Mouse (Mus musculus) MEL (cell line): ENCODE measurements around the gene Ppp1r10. TPM values are rescaled to one million over a fixed set of nuclear protein-coding genes. Genes with fewer than 3 reads are reported as not detected.
"Not testable (repeated sequence)": the region's sequence is repeated elsewhere in the genome, so short reads cannot be mapped to it uniquely, and the experiment has no call there.

ENCODE experiments used
- DNase-seq: peaks from one replicate; pipeline ENCODE4 v3.0.0; 2011; ENCODE audit warnings: low read depth, low spot score
- H3K27ac ChIP-seq: 2 replicates; pipeline ENCODE4 v1.5.1; 2012; ENCODE audit warnings: low read depth, mild to moderate bottlenecking, control low read depth, low read length, moderate library complexity; ENCODE audit not compliant: control insufficient read depth
- H3K27me3 ChIP-seq, 2 experiments: fragments of 150-350 bp in 1 of 2; sonication (generic) in 1 of 2; 2 replicates each; pipeline ENCODE4 v1.6.1; 2012; ENCODE audit warnings: low read length in 2 of 2, mild to moderate bottlenecking in 2 of 2, improper control_type of control experiment in 1 of 2, moderate library complexity in 1 of 2; ENCODE audit not compliant: insufficient read depth in 2 of 2, control insufficient read depth in 1 of 2
- H3K36me3 ChIP-seq, 2 experiments: 2 replicates each; pipeline ENCODE4 v1.6.1; 2012 to 2014; ENCODE audit warnings: low read length in 2 of 2, improper control_type of control experiment in 1 of 2, inconsistent platforms in 1 of 2, mild to moderate bottlenecking in 1 of 2; ENCODE audit not compliant: insufficient read depth in 2 of 2, control insufficient read depth in 1 of 2
- H3K4me1 ChIP-seq, 2 experiments: fragments of 150-350 bp in 1 of 2; sonication (generic) in 1 of 2; 2 replicates each; pipeline ENCODE4 v1.6.1; 2012; ENCODE audit warnings: low read length in 2 of 2, improper control_type of control experiment in 1 of 2, mild to moderate bottlenecking in 1 of 2; ENCODE audit not compliant: insufficient read depth in 2 of 2, control insufficient read depth in 1 of 2
- H3K4me3 ChIP-seq, 2 experiments: fragments of 150-350 bp in 1 of 2; sonication (generic) in 1 of 2; 2 replicates each; pipeline ENCODE4 v1.5.1; 2012; ENCODE audit warnings: low read depth in 2 of 2, low read length in 2 of 2, mild to moderate bottlenecking in 2 of 2, moderate library complexity in 2 of 2, control low read depth in 1 of 2, improper control_type of control experiment in 1 of 2; ENCODE audit not compliant: control insufficient read depth in 1 of 2, insufficient read depth in 1 of 2
- H3K79me2 ChIP-seq: 2 replicates; pipeline ENCODE4 v1.6.1; 2012; ENCODE audit warnings: mild to moderate bottlenecking, low read length, moderate library complexity; ENCODE audit not compliant: control insufficient read depth, poor library complexity, insufficient read depth
- H3K9ac ChIP-seq: 2 replicates; pipeline ENCODE4 v1.6.1; 2012; ENCODE audit warnings: low read depth, mild to moderate bottlenecking, control low read depth, low read length, moderate library complexity; ENCODE audit not compliant: control insufficient read depth, poor library complexity, severe bottlenecking
- H3K9me3 ChIP-seq: fragments of 150-350 bp; sonication (generic); replicated peaks from 2 replicates; pipeline ENCODE4 v1.6.1; 2012; ENCODE audit warnings: mild to moderate bottlenecking, low read length, improper control_type of control experiment, moderate library complexity; ENCODE audit not compliant: insufficient read depth
- CHD1 ChIP-seq: IDR thresholded peaks from 2 replicates; pipeline ENCODE4 v1.6.1; 2012; ENCODE audit warnings: low read depth, mild to moderate bottlenecking, inconsistent platforms, low read length, improper control_type of control experiment
- ELF1 ChIP-seq: IDR thresholded peaks from 2 replicates; pipeline ENCODE4 v1.6.1; 2014; ENCODE audit warnings: low read depth, mild to moderate bottlenecking, inconsistent platforms, low read length, improper control_type of control experiment, moderate library complexity
- EP300 ChIP-seq, 2 experiments: IDR thresholded peaks; 2 replicates each; pipeline ENCODE4 v1.6.1; 2011; ENCODE audit warnings: improper control_type of control experiment in 2 of 2, low read length in 2 of 2, low read depth in 1 of 2, mild to moderate bottlenecking in 1 of 2
- GATA1 ChIP-seq: IDR thresholded peaks from 2 replicates; pipeline ENCODE4 v1.6.1; 2011; ENCODE audit warnings: low read depth, low read length, improper control_type of control experiment
- KAT2A ChIP-seq: conservative IDR thresholded peaks from 2 replicates; pipeline ENCODE4 v1.6.1; 2012; ENCODE audit warnings: low read depth, low read length, improper control_type of control experiment, inconsistent platforms
- MAFK ChIP-seq: IDR thresholded peaks from 2 replicates; pipeline ENCODE4 v1.6.1; 2011; ENCODE audit warnings: low read depth, mild to moderate bottlenecking, low read length, improper control_type of control experiment, borderline replicate concordance
- MAZ ChIP-seq: IDR thresholded peaks from 2 replicates; pipeline ENCODE4 v1.6.1; 2012; ENCODE audit warnings: low read depth, mild to moderate bottlenecking, inconsistent platforms, low read length, improper control_type of control experiment
- POLR2AphosphoS2 ChIP-seq: IDR thresholded peaks from 2 replicates; pipeline ENCODE4 v1.6.1; 2011; ENCODE audit warnings: low read length, improper control_type of control experiment
- POLR2AphosphoS5 ChIP-seq: IDR thresholded peaks from 2 replicates; pipeline ENCODE4 v1.6.1; 2012; ENCODE audit warnings: low read depth, borderline replicate concordance, mild to moderate bottlenecking, inconsistent platforms, low read length, moderate library complexity, mixed read lengths
- RAD21 ChIP-seq: IDR thresholded peaks from 2 replicates; pipeline ENCODE4 v1.6.1; 2011; ENCODE audit warnings: mild to moderate bottlenecking, low read depth, low read length, improper control_type of control experiment
- RCOR1 ChIP-seq: IDR thresholded peaks from 2 replicates; pipeline ENCODE4 v1.6.1; 2012; ENCODE audit warnings: low read depth, mild to moderate bottlenecking, inconsistent platforms, low read length, improper control_type of control experiment
- SIN3A ChIP-seq: IDR thresholded peaks from 2 replicates; pipeline ENCODE4 v1.6.1; 2012; ENCODE audit warnings: low read length, improper control_type of control experiment, inconsistent platforms
- TBP ChIP-seq: IDR thresholded peaks from 2 replicates; pipeline ENCODE4 v1.8.0; 2011; ENCODE audit warnings: low read depth, low read length, improper control_type of control experiment
- TCF12 ChIP-seq: IDR thresholded peaks from 2 replicates; pipeline ENCODE4 v1.6.1; 2014; ENCODE audit warnings: low read depth, mild to moderate bottlenecking, inconsistent platforms, low read length, improper control_type of control experiment, moderate library complexity
- ZC3H11A ChIP-seq: IDR thresholded peaks from 2 replicates; pipeline ENCODE4 v1.6.1; 2012; ENCODE audit warnings: low read depth, mild to moderate bottlenecking, inconsistent platforms, low read length, improper control_type of control experiment
- polyA plus RNA-seq, 2 experiments: library from polyadenylated mRNA; stranded (reverse) in 1 of 2; unstranded in 1 of 2; fragments of >175 nt in 1 of 2; fragments of >200 nt in 1 of 2; gene quantifications; 2 replicates each; pipeline versions ENCODE4 v1.2.1 to v1.2.4; 2012; ENCODE audit warnings: low replicate concordance in 2 of 2, low read depth in 1 of 2; ENCODE audit not compliant: insufficient read length in 2 of 2, insufficient read depth in 1 of 2, missing spikeins in 1 of 2
- total RNA-seq: library from RNA; depleted of rRNA; stranded (reverse); fragments of 300-350 nt; gene quantifications from 2 replicates; pipeline ENCODE4 v1.2.3, GENCODE M21; 2012

Ppp1r10 gene
- total and polyA plus RNA-seq, 3 experiments = 25.3 to 61.4 TPM; not detected in 1

GRCm38 (mm10) chr17:35937700-35938348, 21.6 kb downstream of the Ppp1r10 start (continued):
- no peak for TF ChIP-seq RCOR1
- TF ChIP-seq TBP = no peak
- peak; percentile 87 for TF ChIP-seq RAD21
- TF ChIP-seq MAZ = 0 out of 2 replicates have a peak, but pooled peaks have one; percentile 23

GRCm38 (mm10) chr17:35939108-35939507, 22.9 kb downstream of the Ppp1r10 start:
- DNase-seq = no peak
- no peaks in the 10 kb centered on the region for H3K4me1 ChIP-seq
- no peaks in the 10 kb centered on the region for H3K36me3 ChIP-seq
- no peak overlapping the region for H3K9ac ChIP-seq
- H3K27me3 ChIP-seq = no peaks in the 10 kb centered on the region
- no peaks in the 10 kb centered on the region for H3K9me3 ChIP-seq
- no peak overlapping the region for H3K4me3 ChIP-seq
- H3K27ac ChIP-seq = no peak overlapping the region
- no peaks in the 10 kb centered on the region for H3K79me2 ChIP-seq
- no peak for TF ChIP-seq KAT2A
- TF ChIP-seq, all 39 proteins: peak for 0

- no peak for DNase-seq
- H3K36me3 ChIP-seq = no peaks in the 10 kb centered on the region
- H3K27ac ChIP-seq = no peak overlapping the region
- no peaks in the 10 kb centered on the region for H3K27me3 ChIP-seq
- TF ChIP-seq CHD1 (no peak), SIN3A (no peak), GATA1 (no peak), POLR2AphosphoS5 (no peak), ZC3H11A (no peak), TCF12 (no peak), MAFK (no peak), EP300 (IDR thresholded peaks at IDR 0.05; ENCODE audit: low read depth in 1 of 2, low read length in 2 of 2) (no peak), POLR2AphosphoS2 (no peak), ELF1 (no peak)
- no peaks in the 10 kb centered on the region for H3K79me2 ChIP-seq
- H3K4me3 ChIP-seq = no peak overlapping the region
- H3K4me1 ChIP-seq = no peaks in the 10 kb centered on the region
- H3K9me3 ChIP-seq = no peaks in the 10 kb centered on the region
- no peak overlapping the region for H3K9ac ChIP-seq
Measured at GRCm38 (mm10) chr17:35939941-35940340, 23.7 kb downstream of the Ppp1r10 start.

- H3K27ac ChIP-seq, H3K79me2 ChIP-seq, H3K4me3 ChIP-seq, DNase-seq, H3K9ac ChIP-seq, H3K9me3 ChIP-seq, H3K4me1 ChIP-seq, H3K27me3 ChIP-seq, H3K36me3 ChIP-seq: not testable (repeated sequence)
Measured at GRCm38 (mm10) chr17:35950946-35951345, 34.7 kb downstream of the Ppp1r10 start.

- H3K79me2 ChIP-seq, H3K9me3 ChIP-seq, H3K9ac ChIP-seq, H3K27ac ChIP-seq, H3K27me3 ChIP-seq, H3K4me3 ChIP-seq, DNase-seq, H3K4me1 ChIP-seq, H3K36me3 ChIP-seq: not testable (repeated sequence)
Measured at GRCm38 (mm10) chr17:35952559-35952958, 36.3 kb downstream of the Ppp1r10 start.
